Mouse (Mus musculus) forebrain, embryonic 15.5 days (tissue): ENCODE measurements at regions not wholly inside any gene's neighbourhood (a gene's known extent, or its start where the extent isn't known, plus 50 kb on each side); places are given as distances from the start of the nearest gene placed in this dataset.

Experiments
- ATAC-seq: fragments of 200-750 bp; cut with Nextera tagmentation; replicated peaks from 2 replicates; pipeline ENCODE4 v1.8.0; 2017; ENCODE audit warnings: mild to moderate bottlenecking, moderate TSS enrichment, moderate library complexity
- H3K27ac ChIP-seq: fragments of 300-500 bp; sonication (generic); replicated peaks from 2 replicates; pipeline ENCODE4 v1.5.1; 2015; ENCODE audit warnings: mild to moderate bottlenecking, inconsistent platforms
- H3K27me3 ChIP-seq: fragments of 300-500 bp; sonication (generic); 2 replicates; pipeline ENCODE4 v1.6.1; 2015; ENCODE audit warnings: inconsistent platforms
- H3K36me3 ChIP-seq: fragments of 300-500 bp; sonication (generic); 2 replicates; pipeline ENCODE4 v1.6.1; 2015; ENCODE audit warnings: mild to moderate bottlenecking, inconsistent platforms
- H3K4me1 ChIP-seq: fragments of 300-500 bp; sonication (generic); 2 replicates; pipeline ENCODE4 v1.6.1; 2015; ENCODE audit warnings: inconsistent platforms
- H3K4me2 ChIP-seq: fragments of 300-500 bp; sonication (generic); replicated peaks from 2 replicates; pipeline ENCODE4 v1.6.1; 2015; ENCODE audit warnings: mild to moderate bottlenecking, inconsistent platforms
- H3K4me3 ChIP-seq: fragments of 300-500 bp; sonication (generic); 2 replicates; pipeline ENCODE4 v1.5.1; 2015; ENCODE audit warnings: mild to moderate bottlenecking, inconsistent platforms
- H3K9ac ChIP-seq: fragments of 300-500 bp; sonication (generic); replicated peaks from 2 replicates; pipeline ENCODE4 v1.6.1; 2015; ENCODE audit warnings: mild to moderate bottlenecking, inconsistent platforms
- H3K9me3 ChIP-seq: fragments of 300-500 bp; sonication (generic); 2 replicates; pipeline ENCODE4 v1.6.1; 2016; ENCODE audit warnings: inconsistent platforms
- WGBS: fragments of 180-500 bp; shearing (Covaris S2); methylation state at CpG from one replicate; pipeline ENCODE4 v1.1.7; 2015; ENCODE audit warnings: mixed read lengths; 5-methylcytosine and 5-hydroxymethylcytosine counted together

DNA sequence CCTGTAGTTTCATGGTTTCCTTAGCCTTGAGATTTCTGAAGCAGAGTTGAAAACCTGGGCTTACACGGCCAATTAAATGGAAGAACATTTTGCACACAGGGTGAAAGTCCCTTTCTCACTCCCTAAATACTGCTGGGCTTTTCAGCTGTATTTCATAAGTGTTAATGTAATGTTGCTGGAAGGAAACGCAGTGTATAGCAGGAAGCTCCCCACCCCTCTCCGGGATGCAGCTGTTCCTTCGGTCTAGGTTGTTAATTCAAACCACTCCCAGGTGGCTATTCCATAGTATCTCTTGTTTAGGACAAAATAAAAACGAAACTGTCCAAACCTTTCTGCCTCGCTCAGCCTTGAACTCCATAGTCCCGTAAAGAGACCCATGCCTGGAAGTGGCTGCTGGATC, 269.4 kb upstream of the Habp2 start:
- no peaks in the 10 kb centered on the region for H3K36me3 ChIP-seq
- no peak overlapping the region for H3K27ac ChIP-seq
- WGBS: 83% methylated on average over 7 of the region's 7 CpGs
- no peaks in the 10 kb centered on the region for H3K9me3 ChIP-seq
- no peak for ATAC-seq
- no peaks in the 10 kb centered on the region for H3K27me3 ChIP-seq
- no peak overlapping the region for H3K4me2 ChIP-seq
- no peak overlapping the region for H3K9ac ChIP-seq
- no peaks in the 10 kb centered on the region for H3K4me1 ChIP-seq
- H3K4me3 ChIP-seq: no peak overlapping the region

DNA sequence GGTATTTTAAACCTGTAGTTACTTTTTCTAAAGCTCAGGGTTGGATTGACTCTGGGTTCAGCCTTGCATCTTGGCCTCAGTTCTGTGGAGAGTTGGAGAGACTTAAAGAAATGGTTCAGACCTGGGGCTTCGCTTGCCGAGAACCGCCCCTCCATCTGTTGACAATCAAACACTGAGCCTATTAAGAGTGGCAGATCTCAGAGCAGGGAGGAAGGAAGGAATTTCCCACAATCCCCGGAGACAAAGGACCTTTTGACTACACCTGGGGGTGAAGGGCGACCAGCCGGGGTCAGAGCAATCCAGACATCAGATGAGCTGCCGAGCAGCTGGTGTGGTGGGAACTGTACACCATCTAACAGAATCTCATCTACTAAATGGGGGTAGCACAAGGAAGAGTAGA, 267.8 kb upstream of the Habp2 start:
- Histone ChIP-seq H3K4me1 (no peaks in the 10 kb centered on the region), H3K27me3 (no peaks in the 10 kb centered on the region), H3K4me3 (no peak overlapping the region), H3K9ac (no peak overlapping the region), H3K4me2 (no peak overlapping the region), H3K9me3 (no peaks in the 10 kb centered on the region), H3K27ac (no peak overlapping the region), H3K36me3 (no peaks in the 10 kb centered on the region)
- 47% methylated on average over 7 of the region's 7 CpGs for WGBS
- ATAC-seq: no peak

DNA sequence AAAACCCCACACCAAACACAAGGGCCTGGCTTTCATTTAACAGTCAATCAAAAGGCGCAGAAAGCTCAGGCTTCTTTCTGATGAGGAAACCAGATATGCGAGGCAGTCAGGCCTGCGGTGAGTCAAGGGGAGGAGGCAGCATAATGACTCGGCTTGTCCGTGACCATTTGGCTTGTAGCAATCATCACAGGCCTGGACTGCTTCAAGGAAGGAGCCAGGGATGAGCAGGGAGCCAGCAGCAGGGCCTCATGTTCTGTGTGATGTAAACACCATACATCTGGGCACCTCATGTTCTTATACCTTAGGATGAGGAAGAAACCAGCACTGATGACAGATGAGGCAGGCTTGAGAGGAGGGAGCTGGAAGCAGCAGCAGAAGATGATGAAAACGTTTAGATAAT, 264.6 kb upstream of the Habp2 start:
- H3K27ac ChIP-seq: no peak overlapping the region
- H3K36me3 ChIP-seq: no peaks in the 10 kb centered on the region
- H3K9ac ChIP-seq: no peak overlapping the region
- peaks cover 6% of the 10 kb centered on the region for H3K9me3 ChIP-seq
- H3K4me2 ChIP-seq: no peak overlapping the region
- H3K4me1 ChIP-seq: no peaks in the 10 kb centered on the region
- 74% methylated on average over 6 of the region's 6 CpGs for WGBS
- no peak for ATAC-seq
- no peak overlapping the region for H3K4me3 ChIP-seq
- no peaks in the 10 kb centered on the region for H3K27me3 ChIP-seq

DNA sequence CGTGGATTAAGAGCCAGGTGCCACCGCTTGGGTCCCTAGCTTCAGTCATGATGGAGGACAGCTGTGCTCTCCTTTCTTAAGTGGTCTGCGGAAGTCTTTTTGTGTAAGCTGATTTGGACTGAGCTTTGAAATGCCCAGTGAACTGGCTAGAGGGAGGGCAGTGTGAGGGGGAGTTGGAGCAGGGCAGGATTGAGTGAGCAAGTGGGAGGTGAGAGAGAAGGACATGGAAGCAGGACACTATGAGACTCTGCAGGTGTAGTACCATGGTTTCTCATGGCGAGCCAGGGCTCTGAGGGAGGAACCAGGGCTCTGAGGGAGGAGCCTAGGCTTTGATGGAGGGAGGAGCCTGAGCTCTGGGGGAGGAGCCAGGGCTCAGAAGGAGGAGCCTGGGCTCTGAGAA, 262.3 kb upstream of the Habp2 start:
- 72% methylated on average over 4 of the region's 4 CpGs for WGBS
- no peak overlapping the region for H3K4me3 ChIP-seq
- no peaks in the 10 kb centered on the region for H3K27me3 ChIP-seq
- peaks cover 6% of the 10 kb centered on the region for H3K9me3 ChIP-seq
- H3K27ac ChIP-seq: no peak overlapping the region
- H3K9ac ChIP-seq: no peak overlapping the region
- peaks cover 10% of the 10 kb centered on the region for H3K4me1 ChIP-seq
- H3K36me3 ChIP-seq: no peaks in the 10 kb centered on the region
- H3K4me2 ChIP-seq: no peak overlapping the region
- ATAC-seq: no peak

DNA sequence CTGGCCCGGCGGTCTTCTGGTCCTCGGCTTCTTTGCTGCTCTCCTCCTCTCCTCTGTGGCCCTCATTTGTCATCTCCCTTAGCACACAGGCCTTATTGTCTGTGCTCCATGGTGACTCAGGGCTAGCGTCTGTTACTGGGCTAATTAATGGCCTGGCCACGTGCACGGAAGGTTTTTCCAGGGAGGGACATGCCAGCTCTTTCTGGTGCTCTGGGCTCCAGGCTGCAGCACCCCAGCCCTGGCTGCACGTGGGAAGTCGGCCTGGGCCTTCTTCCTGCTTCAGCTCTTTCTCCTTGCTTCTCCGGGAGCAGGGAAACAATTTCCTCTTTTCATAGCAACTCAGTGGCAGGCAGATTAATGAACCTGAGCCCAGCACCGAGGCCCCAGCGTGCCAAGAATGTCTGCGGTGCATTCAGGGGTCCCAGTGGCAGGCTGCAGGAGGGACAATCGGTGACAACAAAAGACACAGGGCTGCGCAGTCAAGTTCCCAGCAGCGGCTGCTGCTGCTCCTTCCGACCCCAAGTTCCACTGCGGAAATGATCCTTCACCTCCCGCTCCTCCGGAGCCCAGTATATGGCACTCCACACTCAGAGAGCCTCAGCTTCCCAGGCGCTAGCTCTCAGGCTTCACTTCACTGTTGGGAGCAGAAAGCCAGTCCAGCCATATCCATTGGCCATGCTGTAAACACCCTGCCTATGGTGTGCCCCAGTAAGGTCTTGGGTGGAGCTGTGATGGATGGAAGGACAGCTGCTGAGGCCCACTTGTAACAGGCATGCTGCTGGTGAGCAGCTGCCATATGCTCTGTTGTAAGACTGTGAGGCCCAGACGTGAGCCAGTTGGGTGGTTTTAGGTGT, 257.3 kb upstream of the Habp2 start:
- peaks cover 16% of the 10 kb centered on the region for H3K4me1 ChIP-seq
- 0 out of 2 replicates have a peak overlapping the region, but pooled peaks have one; percentile 5 for H3K4me2 ChIP-seq
- H3K27ac ChIP-seq: peak overlapping the region; percentile 76
- peaks cover 6% of the 10 kb centered on the region for H3K9me3 ChIP-seq
- no peaks in the 10 kb centered on the region for H3K27me3 ChIP-seq
- WGBS: 2% methylated on average over 21 of the region's 21 CpGs
- ATAC-seq: peak; percentile 94
- H3K36me3 ChIP-seq: no peaks in the 10 kb centered on the region
- H3K9ac ChIP-seq: no peak overlapping the region
- H3K4me3 ChIP-seq: no peak overlapping the region

DNA sequence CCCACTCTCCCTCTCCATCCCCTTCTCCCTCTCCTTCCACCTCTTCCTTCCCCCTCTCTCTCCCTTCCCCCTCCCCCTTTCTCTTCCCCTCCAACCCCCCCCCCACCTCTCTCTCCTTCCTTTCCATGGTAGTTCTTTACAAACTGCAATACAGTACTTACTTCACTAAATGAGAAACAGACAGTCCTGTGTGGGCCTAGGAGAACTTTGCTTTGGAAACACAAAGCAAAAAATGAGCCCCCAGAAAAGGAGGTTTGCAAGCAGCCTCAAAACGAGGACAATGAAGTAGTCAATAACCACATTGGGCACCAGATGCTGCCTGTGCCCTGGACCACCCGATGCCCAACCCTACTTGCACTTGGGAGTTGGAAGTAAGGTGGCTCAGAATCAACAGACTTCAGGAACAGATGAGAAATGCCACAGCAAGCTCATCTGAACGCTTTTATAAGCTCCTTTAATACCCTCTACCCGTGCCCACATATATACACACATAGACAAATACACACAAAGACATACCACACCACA, 256.5 kb upstream of the Habp2 start:
- peak overlapping the region; percentile 76 for H3K27ac ChIP-seq
- H3K9ac ChIP-seq: no peak overlapping the region
- peaks cover 6% of the 10 kb centered on the region for H3K9me3 ChIP-seq
- H3K36me3 ChIP-seq: no peaks in the 10 kb centered on the region
- H3K27me3 ChIP-seq: no peaks in the 10 kb centered on the region
- no peak for ATAC-seq
- no peak overlapping the region for H3K4me2 ChIP-seq
- WGBS: 35% methylated on average over 4 of the region's 4 CpGs
- no peak overlapping the region for H3K4me3 ChIP-seq
- H3K4me1 ChIP-seq: peaks cover 16% of the 10 kb centered on the region

DNA sequence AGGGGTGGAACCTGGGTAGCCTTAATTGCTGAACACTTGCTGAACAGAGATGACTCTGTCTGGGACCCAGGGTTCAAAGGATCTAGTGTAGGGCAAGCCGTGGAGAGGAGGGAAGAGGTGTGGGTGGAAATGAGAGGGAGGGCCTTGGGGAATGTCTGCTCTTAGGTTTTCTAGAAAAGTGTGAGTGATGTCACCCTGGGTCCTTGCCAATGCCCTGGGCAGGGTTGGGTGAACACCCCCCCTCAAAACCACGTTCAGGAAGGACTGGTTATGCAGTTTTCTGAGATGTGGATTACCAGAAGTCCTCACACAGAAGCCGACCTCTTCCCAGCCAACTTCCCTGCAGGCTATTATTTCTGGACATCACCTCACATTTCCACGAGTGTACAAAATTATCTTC, 252.4 kb upstream of the Habp2 start:
- H3K36me3 ChIP-seq: no peaks in the 10 kb centered on the region
- peaks cover 10% of the 10 kb centered on the region for H3K4me1 ChIP-seq
- H3K4me2 ChIP-seq: no peak overlapping the region
- H3K4me3 ChIP-seq: no peak overlapping the region
- no peak overlapping the region for H3K27ac ChIP-seq
- 64% methylated on average over 4 of the region's 4 CpGs for WGBS
- H3K9me3 ChIP-seq: no peaks in the 10 kb centered on the region
- no peak for ATAC-seq
- H3K9ac ChIP-seq: no peak overlapping the region
- H3K27me3 ChIP-seq: no peaks in the 10 kb centered on the region

DNA sequence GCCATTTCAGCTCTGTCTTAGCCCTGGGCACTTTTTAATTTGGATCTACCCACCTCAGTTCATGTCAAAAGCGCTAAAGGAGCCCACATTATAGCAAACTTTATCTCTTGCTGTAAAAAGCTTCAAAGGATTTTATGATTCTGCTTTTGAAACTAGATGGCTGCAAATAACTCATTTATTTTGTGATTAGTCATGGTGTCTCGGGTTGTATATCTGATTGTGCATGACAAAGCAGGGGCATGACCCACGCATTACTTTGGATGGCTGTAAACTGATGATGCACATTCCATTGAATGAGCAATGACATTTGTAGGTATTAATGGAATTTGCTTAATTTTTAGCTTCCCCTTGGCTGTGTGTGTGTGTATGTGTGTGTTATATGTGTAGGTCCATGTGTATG, 249.4 kb upstream of the Habp2 start:
- Histone ChIP-seq H3K4me3 (no peak overlapping the region), H3K27me3 (no peaks in the 10 kb centered on the region), H3K4me1 (peaks cover 7% of the 10 kb centered on the region; the same call in 1 of the 2 replicates), H3K9me3 (no peaks in the 10 kb centered on the region), H3K36me3 (no peaks in the 10 kb centered on the region), H3K9ac (no peak overlapping the region), H3K27ac (no peak overlapping the region), H3K4me2 (no peak overlapping the region)
- ATAC-seq: no peak
- WGBS: 90% methylated on average over 3 of the region's 3 CpGs

DNA sequence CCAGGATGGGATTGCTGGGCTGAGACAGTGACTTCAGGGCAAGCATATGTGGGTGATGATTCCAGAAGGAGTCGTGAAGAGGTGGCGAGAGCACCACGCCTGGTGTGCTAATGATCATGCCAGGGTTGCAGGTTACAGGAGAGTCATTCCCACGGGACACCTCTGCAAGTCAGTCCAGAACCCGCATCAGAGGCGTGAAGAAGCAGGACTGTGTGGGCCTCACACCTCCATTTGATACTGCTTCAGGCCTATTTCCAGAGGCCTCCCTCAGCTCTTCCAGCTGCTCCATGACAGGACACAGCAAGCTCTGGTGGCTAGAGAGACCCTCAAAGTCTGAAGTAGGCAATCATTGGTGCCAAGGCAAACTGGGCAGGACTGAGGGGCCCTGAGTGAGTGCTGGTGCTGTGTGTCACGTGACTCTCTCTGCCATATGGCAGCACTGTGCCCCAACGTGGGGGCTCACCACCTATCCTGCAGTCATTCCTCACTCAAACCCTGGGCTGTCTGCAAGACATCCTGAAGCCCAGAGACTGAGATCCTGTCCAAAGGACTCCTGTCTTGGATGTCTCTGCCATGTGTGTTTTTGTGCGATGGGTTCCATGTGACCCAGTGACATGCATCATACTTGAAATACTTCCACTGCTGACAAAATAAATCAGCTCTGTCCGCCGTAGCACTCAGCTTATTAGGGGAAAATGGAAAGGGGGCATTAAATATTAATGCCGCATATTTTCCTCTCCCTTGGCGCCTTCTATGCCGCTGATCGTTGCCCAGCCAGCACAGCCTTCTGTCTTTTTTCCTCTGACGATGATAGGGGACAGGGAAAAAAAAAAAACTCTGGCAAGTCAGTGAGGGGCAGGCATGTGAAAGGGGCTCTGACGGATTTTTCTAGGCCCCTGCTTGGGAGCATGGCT, 247.6 kb upstream of the Habp2 start:
- H3K9ac ChIP-seq: no peak overlapping the region
- H3K9me3 ChIP-seq: no peaks in the 10 kb centered on the region
- H3K27me3 ChIP-seq: no peaks in the 10 kb centered on the region
- H3K4me2 ChIP-seq: no peak overlapping the region
- no peak overlapping the region for H3K4me3 ChIP-seq
- no peak for ATAC-seq
- peaks cover 7% of the 10 kb centered on the region; the same call in 1 of the 2 replicates for H3K4me1 ChIP-seq
- H3K36me3 ChIP-seq: no peaks in the 10 kb centered on the region
- no peak overlapping the region for H3K27ac ChIP-seq
- WGBS: 61% methylated on average over 17 of the region's 17 CpGs

DNA sequence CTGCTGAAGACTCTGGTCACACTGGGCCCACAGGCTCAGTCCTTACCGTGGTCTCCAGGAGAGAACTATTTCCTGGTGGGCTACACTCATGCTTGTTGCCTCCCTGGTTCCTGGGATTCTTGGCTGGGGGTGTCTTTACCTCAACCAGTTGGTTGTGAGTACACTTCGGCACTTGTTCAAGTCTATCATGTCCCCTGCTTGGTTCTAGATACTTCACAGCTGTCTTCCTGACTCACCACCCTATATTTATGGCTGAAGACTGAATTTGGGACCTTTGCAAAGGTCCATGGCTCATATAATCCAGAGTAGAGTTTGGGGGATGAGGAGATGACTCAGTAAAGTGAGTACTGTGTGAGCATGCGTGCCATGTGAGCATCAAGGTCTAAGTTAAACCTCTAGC, 245.0 kb upstream of the Habp2 start:
- Histone ChIP-seq H3K36me3 (no peaks in the 10 kb centered on the region), H3K27ac (no peak overlapping the region)
- ATAC-seq: no peak

DNA sequence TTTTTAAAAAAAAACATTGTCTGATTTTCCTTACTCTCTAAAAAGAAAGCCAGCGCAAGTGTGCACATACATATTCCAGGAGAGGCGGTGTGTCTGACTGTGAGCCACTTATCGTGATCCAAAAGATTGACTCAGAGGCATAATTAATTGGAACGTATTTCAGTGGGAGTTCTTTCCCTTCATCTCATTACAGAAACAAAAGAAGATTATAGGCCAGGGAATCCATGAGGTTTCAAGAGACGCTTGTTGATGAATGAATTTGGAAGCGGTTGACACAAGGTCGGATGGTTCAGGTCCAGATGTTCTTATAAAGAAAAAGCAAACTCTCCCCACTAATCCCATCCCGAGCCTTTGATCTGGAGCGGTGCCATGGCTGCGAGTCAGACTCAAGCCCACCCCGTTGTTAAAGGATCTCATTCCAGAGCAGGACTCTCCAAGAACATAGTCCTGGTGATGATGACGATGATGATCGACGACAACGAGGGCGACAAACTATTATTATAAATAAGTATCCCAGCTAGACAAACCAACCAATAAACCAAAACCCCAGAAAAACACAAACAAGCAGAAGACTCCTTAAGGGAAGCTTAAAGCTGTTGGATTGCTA, 240.1 kb upstream of the Habp2 start:
- Histone ChIP-seq H3K4me2 (no peak overlapping the region), H3K4me1 (peaks cover 3% of the 10 kb centered on the region; the same call in 1 of the 2 replicates), H3K27me3 (no peaks in the 10 kb centered on the region), H3K9me3 (no peaks in the 10 kb centered on the region), H3K9ac (no peak overlapping the region), H3K36me3 (no peaks in the 10 kb centered on the region), H3K4me3 (no peak overlapping the region), H3K27ac (no peak overlapping the region)
- 50% methylated on average over 16 of the region's 16 CpGs for WGBS
- no peak for ATAC-seq

More for the DNA sequence above, 245.0 kb upstream of the Habp2 start:
- WGBS: 88% methylated on average over 3 of the region's 3 CpGs
- no peak overlapping the region for H3K4me2 ChIP-seq
- H3K9ac ChIP-seq: no peak overlapping the region
- no peaks in the 10 kb centered on the region for H3K27me3 ChIP-seq
- no peak overlapping the region for H3K4me3 ChIP-seq
- no peaks in the 10 kb centered on the region for H3K9me3 ChIP-seq
- H3K4me1 ChIP-seq: peaks cover 9% of the 10 kb centered on the region; the same call in 1 of the 2 replicates

DNA sequence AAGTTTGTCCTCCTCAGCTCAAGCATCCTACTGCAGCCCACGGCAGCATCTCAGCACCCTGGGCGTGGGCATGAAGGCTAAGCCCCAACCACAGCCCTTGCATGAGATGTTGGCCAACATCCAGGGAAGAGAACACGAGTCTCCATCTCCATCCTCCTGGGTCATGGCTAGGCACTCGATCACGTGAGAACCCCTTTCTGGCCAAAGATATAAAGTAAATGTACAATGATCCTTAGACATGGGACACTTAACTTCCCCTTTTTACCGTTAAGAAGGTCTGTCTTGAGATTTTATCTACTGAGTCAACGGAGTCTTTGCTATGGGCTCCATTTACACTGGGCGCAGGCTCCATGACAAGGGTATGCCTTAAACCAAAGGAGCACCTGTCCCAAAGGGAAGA, 232.8 kb upstream of the Habp2 start:
- Histone ChIP-seq H3K36me3 (no peaks in the 10 kb centered on the region), H3K9me3 (no peaks in the 10 kb centered on the region), H3K4me3 (no peak overlapping the region), H3K4me1 (no peaks in the 10 kb centered on the region), H3K9ac (no peak overlapping the region), H3K27ac (no peak overlapping the region), H3K27me3 (no peaks in the 10 kb centered on the region), H3K4me2 (no peak overlapping the region)
- no peak for ATAC-seq
- WGBS: 94% methylated on average over 8 of the region's 8 CpGs
